Mouse (Mus musculus) cerebellum, postnatal 4 days (tissue): ENCODE data around the gene Hist1h2bl.
A peak's percentile ranks its signal among the peaks of the same experiment; 100 is the strongest.

Experiments used
- DNase-seq, 2 experiments: peaks; one replicate each; pipeline ENCODE4 v3.0.0; 2022; ENCODE audit warnings: low spot score in 2 of 2, mixed read lengths in 1 of 2

Gene Hist1h2bl

DNA sequence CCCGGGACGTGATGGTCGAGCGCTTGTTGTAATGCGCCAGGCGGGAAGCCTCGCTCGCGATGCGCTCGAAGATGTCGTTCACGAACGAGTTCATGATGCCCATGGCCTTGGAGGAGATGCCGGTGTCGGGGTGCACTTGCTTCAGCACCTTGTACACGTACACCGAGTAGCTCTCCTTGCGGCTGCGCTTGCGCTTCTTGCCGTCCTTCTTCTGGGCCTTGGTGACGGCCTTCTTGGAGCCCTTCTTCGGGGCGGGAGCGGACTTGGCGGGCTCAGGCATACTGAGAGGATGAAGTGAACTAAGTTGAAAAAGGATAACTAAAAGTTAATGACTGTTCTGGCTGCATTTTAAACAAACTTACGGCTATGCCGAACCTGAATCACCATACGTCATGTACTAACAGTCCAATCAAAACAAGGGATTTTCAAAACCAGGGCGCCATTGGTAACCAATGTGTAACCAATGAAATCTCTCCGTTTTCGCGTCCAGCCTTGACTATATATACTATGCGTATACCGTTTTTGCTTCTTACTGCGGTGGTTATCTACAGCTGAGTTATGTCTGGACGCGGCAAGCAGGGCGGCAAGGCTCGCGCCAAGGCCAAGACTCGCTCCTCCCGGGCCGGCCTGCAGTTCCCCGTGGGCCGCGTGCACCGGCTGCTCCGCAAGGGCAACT is at the start of gene Hist1h2bl, which contains the start of gene Hist1h2ai:
Hist1h2bl (minus strand) TSS at position 280 of the 676 bp plus-strand sequence.
Hist1h2ai (plus strand) TSS at position 559 of the 676 bp plus-strand sequence.
- DNase-seq: peak in 1 of 2 experiments; percentile 74

DNA sequence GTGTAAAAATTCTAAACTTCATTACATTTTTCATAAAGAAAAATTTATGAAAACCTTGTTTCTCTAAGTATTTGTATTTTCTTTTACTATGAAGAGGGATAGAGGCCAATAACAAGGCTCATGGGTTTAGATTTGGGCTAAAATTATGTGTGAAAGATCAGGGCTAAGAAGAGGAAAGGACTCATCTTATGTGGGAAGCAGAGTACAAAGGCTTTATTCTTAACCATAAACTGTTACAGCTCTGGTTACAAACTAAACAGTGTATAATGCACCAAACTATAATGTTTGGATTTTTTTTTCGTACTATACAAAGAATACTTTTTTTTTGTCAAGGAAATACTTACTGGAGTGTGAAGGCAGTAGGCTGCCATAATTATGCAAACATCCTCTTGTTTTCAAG is 39.8 kb upstream of the Hist1h2bl start:
- no peak for DNase-seq

DNA sequence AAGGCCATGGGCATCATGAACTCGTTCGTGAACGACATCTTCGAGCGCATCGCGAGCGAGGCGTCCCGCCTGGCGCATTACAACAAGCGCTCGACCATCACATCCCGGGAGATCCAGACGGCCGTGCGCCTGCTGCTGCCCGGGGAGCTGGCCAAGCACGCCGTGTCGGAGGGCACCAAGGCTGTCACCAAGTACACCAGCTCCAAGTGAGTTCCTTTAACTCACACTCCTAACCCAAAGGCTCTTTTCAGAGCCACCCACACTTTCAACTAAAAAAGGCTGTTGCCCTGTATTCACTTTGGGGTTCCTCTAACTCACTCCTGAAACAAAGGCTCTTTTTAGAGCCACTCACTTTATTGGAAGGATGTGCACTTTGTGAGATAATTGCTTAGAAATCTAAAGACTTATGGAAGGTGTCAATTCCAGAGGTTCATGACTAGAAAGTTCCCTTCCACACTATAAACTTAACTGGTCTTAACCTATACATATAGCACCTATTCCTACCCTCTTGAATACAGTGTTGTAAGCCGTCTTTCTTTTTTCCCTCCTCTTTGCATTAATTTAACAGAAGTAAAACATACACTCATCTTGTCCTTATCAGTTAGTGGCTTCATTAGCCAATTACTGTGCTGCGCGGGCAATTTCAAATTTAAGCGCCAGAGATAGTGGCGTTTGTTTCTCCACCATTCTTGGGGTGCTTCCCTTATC is 38.5 kb upstream of the Hist1h2bl start:
- DNase-seq: peak in 1 of 2 experiments; percentile 21

- DNase-seq: peak in 1 of 2 experiments; percentile 47
These were observed 37.8 kb upstream of the Hist1h2bl start, which contains the start of the genes Hist1h2ak and Hist1h2bn for GRCm38 (mm10) chr13:21753524-21754285. TSS of gene Hist1h2ak (minus strand) at chr13:21753827. TSS of gene Hist1h2bn (plus strand) at chr13:21754123.

DNA sequence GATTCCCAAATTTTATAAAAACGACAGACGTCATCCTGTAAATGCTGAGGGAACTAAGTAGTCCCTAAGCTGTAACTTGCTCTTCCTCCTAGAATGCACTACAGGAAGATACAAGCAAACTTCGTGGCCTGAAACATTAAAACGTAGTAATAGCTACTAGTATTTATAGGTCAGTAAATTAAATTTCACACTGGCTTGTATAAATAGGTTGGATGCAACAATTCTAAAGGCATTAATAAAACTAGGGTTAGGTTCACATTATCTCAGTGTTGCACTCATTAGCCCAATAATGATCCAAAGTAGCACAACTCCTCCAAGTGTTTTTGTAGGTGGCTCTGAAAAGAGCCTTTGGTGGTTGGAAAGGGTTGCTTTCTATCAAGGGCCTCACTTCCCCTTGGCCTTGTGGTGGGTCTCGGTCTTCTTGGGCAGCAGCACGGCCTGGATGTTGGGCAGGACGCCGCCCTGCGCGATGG is 37.1 kb upstream of the Hist1h2bl start:
- DNase-seq: no peak

GRCm38 (mm10) chr13:21752356-21752755 is 36.4 kb upstream of the Hist1h2bl start:
- no peak for DNase-seq

DNA sequence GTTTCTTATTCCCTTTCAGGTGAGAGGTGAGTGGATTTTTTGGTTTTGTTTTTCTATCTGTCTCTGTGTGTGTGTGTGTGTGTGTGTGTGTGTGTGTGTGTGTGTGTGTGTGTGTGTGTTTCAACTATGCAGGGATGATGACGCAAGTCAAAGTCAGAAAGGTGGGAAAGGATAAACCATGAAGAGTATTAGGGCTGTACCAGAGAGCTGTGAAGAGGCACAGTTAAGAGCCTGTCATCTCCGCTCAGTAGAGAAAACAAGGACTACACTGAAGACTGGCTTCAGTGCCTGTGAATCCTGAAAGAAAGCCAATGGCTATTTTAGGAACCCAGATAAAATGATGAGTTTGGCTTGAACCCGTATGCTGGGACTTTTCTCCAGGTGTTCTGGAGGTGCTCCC is 35.9 kb upstream of the Hist1h2bl start:
- no peak for DNase-seq

GRCm38 (mm10) chr13:21751417-21751816 is 35.5 kb upstream of the Hist1h2bl start:
- no peak for DNase-seq

DNA sequence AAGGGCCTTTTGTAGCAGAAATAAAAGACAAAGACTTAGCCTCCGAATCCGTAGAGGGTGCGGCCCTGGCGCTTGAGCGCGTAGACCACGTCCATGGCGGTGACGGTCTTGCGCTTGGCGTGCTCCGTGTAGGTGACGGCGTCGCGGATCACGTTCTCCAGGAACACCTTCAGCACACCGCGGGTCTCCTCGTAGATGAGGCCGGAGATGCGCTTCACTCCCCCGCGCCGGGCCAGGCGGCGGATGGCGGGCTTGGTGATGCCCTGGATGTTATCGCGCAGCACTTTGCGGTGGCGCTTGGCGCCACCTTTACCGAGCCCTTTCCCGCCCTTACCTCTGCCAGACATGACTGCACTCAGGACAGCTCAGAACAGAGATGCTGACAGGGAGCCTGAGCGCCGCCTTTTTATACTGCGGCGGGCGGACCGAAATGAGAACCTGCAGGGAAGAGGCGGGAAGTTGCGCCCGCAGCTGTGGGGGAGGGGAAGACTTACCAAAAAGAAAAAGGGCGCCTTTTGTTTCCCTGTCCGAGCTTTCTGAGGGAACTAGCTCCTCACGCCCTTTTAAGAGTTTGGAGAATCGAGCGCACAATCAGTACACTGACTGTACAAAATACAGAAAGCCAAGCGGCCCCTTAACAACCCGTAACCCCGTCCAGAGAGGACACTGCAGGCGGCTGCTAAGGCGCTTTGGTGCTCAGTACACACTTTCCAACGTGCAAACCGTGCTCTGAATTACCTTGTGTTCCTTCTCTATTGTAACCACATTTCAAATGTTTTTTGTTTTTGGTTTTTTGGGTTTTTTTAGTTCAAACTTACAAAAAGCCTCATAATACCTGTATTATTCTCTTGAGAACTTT is 34.4 kb upstream of the Hist1h2bl start, which contains the start of gene Hist1h4k:
Hist1h4k (minus strand) TSS at position 347 of the 859 bp plus-strand sequence.
- DNase-seq: peak; percentile 92 to 95

DNA sequence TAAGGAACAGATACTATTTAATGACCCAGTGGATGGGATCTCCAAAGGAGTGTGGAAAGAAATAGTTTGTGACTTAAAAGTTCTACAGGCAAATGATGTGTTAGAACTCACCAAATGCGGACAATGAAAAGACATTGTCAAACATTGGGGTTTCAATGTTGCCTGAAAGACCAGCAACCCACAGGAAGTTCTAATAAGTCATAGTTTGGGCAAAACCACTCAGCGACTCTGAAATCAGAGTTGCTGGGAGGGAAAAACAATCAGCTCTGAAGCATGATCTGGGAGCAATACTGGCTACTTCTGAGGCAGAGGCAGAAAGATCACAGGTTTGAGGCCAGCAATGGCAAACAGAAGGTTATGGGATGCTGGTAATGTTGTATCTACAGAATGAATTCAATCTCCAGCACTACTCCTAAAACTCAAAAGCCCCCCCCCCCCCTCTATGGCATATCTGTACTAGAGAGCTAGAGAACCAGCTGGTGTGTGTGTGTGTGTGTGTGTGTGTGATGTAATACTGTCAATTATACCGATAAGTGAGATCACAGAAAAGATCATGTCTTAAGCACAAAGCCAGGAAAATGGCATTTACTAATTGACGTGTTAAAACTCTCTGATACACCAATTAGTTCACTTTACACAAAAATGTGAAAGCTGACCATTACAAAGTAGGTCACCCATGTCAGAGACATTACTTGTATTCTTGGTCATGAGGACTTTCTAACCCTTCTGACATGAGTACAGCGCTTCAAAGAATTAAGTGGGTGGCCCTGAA is 33.6 kb upstream of the Hist1h2bl start:
- no peak for DNase-seq

DNA sequence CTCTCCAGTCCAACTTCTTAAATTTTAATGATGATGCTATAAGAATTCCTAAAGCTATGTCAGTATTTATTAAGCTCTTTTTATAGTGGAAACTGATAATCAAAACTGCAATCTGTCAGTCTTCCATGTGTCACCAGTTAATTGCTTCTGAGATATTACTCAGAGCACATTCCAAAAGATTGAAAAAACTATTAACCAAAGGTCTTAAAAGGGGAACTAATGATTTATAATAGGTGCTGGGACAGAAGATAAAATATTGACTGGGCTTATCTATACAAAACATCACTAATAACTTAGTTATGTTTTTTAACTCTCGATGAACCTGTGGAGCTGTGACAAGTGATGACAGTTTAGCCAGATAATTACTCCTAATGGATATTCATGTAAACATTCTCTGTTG is 29.1 kb upstream of the Hist1h2bl start:
- DNase-seq: no peak

- DNase-seq: peak; percentile 61 to 79
These were observed 19.2 kb upstream of the Hist1h2bl start, which contains the start of gene Hist1h4j for GRCm38 (mm10) chr13:21734906-21735767. TSS of gene Hist1h4j (plus strand) at chr13:21735064.

DNA sequence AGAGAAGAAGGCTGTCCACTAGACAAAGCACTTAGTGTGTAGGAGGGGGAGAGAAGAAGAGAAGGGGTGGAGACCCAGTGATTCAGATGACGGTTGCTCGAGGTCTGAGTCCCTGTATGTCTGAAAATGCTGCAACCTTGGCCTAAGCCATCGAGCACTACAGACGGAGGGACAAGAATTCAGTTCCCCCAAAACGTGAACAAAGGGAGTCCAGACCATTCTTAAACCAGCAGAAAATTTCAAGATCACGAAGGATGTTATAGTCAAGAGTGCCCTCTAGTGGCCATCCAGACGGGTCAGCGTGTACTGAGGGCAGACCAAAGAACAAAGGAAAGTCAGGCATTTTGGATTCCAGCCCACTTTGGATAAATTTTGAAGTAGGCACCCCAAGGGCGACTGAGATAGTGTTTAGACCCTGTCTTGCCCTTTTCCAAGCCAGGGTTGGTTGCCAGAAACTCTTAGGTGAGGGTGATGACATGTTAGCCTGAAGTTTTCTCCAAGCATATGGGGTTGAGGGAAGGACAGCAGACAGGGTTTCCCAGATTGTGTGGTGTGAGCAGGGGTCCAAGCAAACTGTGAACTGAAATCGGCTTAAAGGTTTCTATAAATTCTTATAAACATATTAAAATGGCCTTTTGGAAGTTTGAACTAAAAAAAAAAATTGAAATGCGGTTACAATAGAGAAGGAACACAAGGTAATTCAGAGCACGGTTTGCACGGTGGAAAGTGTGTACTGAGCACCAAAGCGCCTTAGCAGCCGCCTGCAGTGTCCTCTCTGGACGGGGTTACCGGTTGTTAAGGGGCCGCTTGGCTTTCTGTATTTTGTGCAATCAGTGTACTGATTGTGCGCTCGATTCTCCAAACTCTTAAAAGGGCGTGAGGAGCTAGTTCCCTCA is 18.3 kb upstream of the Hist1h2bl start:
- DNase-seq: peak; percentile 26 to 82

DNA sequence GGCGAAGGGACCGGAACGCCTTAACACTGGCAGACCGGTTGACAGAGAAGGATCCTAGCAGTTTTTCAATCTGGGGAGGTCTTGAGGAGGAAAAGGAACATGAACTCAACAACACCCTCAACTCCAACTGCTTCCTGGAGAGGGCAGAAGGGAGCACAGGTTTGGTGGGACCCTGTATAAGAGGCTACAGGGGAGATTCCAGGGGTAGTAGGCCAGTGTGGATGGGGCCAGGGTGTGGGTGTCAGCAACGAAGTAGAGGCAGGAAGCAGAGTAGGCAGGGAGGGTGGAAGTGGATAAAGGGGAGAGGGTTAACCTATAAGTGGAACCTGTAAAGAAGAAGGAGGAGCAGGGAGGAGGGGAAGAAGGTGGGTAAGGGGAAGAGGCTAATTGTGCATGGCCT is 17.5 kb upstream of the Hist1h2bl start:
- DNase-seq: no peak

DNA sequence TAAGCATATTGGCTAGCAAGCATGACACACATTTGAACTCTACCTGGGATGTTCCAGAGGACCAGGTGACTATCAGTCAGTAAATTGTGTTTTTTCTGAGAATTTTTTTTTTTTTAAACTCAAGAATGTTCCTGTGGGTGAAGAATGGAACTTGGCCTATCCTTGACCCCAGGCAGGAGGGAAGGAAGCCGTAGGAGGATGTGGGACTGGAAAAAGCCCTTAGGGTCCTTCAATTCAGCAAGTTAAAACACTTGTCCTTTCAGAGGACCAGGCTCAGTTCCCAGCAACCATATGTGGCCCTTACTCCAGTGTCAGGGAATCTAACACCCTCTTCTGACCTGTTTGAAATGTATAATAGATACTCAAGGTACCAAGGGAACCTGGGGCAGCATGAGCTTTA is 13.6 kb upstream of the Hist1h2bl start:
- no peak for DNase-seq

DNA sequence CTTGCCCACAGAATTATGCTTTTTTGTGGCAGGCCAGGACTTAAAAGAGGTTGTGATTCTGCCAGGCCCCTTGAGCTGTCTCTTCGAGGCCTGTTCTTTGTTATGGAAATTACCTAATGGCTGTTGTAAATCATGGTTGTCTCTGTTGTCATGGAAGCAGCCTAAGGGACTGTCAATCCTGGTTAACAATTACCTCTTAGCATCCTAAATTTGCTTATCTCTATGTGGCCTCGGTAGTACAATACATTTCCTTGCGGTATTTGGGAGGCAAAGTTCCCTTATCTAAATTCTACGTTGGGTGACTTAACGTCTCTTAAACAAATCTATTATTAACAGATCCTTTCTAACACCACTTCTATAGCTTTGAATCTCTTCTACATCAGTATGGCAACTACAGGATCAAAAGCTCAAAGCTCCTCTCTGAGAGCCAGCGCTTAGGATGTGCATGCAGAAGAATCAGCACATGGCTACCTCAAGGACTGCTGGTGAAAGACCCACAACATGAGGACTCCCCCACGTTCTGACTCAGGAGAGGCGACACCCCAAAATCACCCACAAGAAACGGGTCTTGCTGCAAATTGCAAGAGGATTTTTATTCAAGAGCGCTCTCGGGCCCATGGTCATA is 12.1 kb upstream of the Hist1h2bl start:
- no peak for DNase-seq

- DNase-seq: no peak
These were observed 7.3 kb upstream of the Hist1h2bl start for GRCm38 (mm10) chr13:21722993-21723836.
